Mouse (Mus musculus) cerebellum, adult (tissue): ENCODE results near the gene Gpd1.

Experiments
- ATAC-seq: cut with Nextera tagmentation; 2 replicates; pipeline ENCODE4 v1.9.2; 2017; ENCODE audit warnings: mild to moderate bottlenecking, moderate library complexity, mixed read lengths; ENCODE audit not compliant: insufficient number of reproducible peaks, low FRiP score, low TSS enrichment

The Gpd1 gene

GRCm38 (mm10) chr15:99717386-99718334 is at the start of gene Gpd1:
Gene Gpd1 (plus strand): TSS chr15:99717515.
- peak; percentile 53; the same call in 1 of the 2 replicates for ATAC-seq

- no peak for ATAC-seq
These were observed 49.8 kb upstream of the Gpd1 start for GRCm38 (mm10) chr15:99667544-99667943.

DNA sequence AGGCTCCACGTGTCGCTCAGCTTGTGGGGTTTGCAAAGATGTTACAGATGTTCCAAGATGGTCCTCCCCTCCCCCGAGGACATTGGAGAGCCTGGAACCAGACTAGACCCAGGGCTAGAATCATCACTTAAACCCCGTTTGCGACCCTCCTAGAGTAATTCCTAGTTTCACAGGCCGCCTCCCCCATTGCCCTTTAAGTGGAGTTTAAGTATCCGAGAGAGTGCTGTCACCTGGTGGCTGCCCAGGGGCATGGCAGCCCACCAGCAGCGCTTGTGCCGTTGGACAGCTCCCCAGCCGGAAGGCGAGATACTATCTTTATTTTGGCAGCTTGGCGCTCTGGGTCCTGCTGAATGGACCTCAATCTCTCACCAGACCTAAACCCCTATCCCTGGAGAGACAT is 48.4 kb upstream of the Gpd1 start:
- no peak for ATAC-seq

DNA sequence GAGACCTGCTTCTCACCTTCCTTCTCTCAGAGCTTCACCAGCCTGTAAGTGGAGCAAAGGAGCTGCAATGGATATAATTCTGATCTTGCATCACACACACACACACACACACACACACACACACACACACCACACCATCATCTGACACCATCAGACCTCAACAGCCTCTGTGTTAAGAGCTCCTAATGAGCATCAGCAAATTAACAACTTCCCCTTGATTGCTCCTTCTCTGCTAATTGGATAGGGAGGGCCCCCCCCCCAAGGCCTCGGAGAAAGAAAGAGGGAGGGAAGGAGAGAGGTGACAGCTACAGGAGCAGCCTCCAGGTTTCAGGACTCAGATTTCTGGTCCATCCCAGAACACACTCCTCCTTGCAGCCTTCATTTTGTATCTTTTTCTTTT is 47.9 kb upstream of the Gpd1 start:
- no peak for ATAC-seq

DNA sequence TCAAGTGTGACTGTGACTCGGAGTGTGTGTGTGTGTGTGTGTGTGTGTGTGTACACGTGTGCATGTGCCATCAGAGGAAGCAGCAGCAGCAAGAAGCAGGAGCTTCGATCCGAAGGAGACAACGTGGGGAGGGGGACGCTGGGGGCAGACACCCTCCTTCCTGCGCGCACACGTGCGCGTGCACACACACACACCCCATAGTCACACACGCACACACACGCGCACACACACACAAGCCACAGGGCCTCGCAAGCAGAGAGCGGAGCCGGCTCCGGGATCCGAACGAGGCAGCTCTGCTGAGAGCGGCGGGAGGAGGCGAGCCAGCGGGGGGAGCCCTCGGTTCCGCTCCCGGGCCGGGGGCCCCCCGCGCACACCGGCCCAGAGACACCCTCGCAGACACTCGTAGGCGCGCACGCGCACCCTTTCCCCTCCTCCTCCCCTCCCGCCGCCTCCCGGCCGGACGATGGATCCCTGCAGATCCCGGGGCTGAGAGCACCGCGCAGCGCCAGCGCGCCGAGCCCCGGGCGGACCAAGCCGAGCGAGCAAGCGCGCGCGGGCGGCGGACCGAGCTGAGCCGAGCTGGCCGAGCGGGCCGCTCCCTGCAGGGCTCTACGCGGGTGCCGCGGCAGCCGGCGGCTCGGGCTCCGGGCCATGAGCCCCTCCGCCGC is 47.0 kb upstream of the Gpd1 start, which contains the start of gene Asic1:
Gene Asic1, plus strand, starts transcription at position 215 of the 668 bp plus-strand sequence.
- ATAC-seq = peak; percentile 54; the same call in 1 of the 2 replicates

GRCm38 (mm10) chr15:99670964-99671670 is 46.2 kb upstream of the Gpd1 start:
- 0 out of 2 replicates have a peak, but pooled peaks have one; percentile 16 for ATAC-seq

DNA sequence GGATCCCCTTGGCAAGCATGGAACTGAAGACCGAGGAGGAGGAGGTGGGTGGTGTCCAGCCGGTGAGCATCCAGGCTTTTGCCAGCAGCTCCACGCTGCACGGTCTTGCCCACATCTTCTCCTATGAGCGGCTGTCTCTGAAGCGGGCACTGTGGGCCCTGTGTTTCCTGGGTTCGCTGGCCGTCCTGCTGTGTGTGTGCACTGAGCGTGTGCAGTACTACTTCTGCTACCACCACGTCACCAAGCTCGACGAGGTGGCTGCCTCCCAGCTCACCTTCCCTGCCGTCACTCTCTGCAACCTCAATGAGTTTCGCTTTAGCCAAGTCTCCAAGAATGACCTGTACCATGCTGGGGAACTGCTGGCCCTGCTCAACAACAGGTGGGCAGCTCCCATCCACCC is 45.5 kb upstream of the Gpd1 start:
- ATAC-seq = no peak

GRCm38 (mm10) chr15:99674866-99675265 is 42.4 kb upstream of the Gpd1 start:
- no peak for ATAC-seq

- no peak for ATAC-seq
These were observed 40.2 kb upstream of the Gpd1 start for GRCm38 (mm10) chr15:99677089-99677488.

- no peak for ATAC-seq
These were observed 39.1 kb upstream of the Gpd1 start for GRCm38 (mm10) chr15:99678063-99678800.

- ATAC-seq = no peak
These were observed 38.3 kb upstream of the Gpd1 start for GRCm38 (mm10) chr15:99679008-99679407.

- no peak for ATAC-seq
These were observed 34.4 kb upstream of the Gpd1 start for GRCm38 (mm10) chr15:99682880-99683279.

- ATAC-seq = no peak
These were observed 33.2 kb upstream of the Gpd1 start for GRCm38 (mm10) chr15:99684156-99684555.

GRCm38 (mm10) chr15:99688712-99689111 is 28.6 kb upstream of the Gpd1 start:
- ATAC-seq = peak; percentile 75; the same call in 1 of the 2 replicates

DNA sequence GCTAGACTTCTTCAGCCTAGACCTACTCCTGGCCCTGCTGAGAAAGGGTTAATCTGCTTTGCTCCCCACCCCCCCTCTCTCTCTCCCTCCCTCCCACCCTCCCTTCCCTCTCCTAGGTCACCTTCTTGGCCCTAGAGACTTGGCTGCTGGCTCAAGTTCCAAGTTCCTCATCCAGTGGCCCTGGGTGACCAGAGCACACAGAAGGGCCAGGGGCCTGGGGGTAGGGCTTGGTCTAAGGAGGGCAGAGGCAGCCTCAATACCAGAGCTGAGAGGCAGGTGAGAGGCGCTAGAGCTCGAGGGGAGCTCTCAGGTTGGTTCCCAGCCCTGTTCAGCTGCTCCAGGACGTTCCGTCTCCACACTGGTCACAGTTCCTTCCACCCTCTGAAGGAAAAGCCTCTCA is 26.4 kb upstream of the Gpd1 start:
- ATAC-seq = no peak

DNA sequence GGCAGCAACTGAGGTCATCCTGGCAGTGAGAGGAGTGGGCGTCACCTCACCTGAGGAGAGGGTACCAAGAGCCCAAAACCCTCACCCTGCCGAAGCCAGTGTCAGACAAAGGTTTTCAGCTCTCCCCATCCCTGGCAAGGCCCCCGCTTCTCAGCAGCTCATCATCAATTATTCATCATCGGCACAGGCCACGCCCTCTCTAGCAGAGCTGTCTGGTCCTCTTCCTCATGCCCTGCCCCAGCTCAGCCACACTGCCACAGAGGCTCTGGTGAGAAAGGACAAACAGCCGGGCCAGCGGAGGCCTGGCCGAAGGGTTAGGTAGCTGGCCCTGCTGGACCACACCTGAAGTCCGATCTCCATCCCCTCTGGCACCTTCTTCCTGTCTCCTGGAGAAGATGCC is 25.3 kb upstream of the Gpd1 start:
- no peak for ATAC-seq

DNA sequence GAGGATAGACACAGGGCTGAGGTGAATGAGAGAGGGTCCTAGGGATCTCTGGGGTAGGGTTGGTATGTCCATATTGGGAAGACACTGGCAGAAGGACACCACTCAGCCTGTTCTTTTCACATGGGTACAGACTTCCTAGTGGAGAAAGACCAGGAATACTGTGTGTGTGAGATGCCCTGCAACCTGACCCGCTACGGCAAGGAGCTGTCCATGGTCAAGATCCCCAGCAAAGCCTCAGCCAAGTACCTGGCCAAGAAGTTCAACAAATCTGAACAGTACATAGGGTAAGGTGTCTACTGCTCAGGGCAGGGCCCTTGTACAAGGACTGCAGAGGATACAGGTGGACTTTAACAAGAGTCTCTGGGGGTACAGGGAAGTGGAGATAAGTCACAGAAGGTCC is 20.0 kb upstream of the Gpd1 start:
- no peak for ATAC-seq

GRCm38 (mm10) chr15:99698533-99699085 is 18.7 kb upstream of the Gpd1 start:
- ATAC-seq = no peak

GRCm38 (mm10) chr15:99699715-99700114 is 17.6 kb upstream of the Gpd1 start:
- ATAC-seq = no peak
